Mouse (Mus musculus) embryonic facial prominence, embryonic 15.5 days (tissue): ENCODE data around the gene Uba52. TPM values are rescaled to one million over a fixed set of nuclear protein-coding genes. Genes with fewer than 3 reads are reported as not detected.

ENCODE experiments used
- ATAC-seq: fragments of 200-750 bp; cut with Nextera tagmentation; 2 replicates; pipeline ENCODE4 v1.8.0; 2017; ENCODE audit warnings: low read depth, moderate TSS enrichment; ENCODE audit not compliant: insufficient number of reproducible peaks, low FRiP score, low TSS enrichment
- H3K27ac ChIP-seq: fragments of 300-500 bp; sonication (generic); replicated peaks from 2 replicates; pipeline ENCODE4 v1.5.1; 2015; ENCODE audit warnings: mild to moderate bottlenecking, inconsistent platforms
- H3K27me3 ChIP-seq: fragments of 300-500 bp; sonication (generic); 2 replicates; pipeline ENCODE4 v1.6.1; 2015; ENCODE audit warnings: inconsistent platforms
- H3K36me3 ChIP-seq: fragments of 300-500 bp; sonication (generic); 2 replicates; pipeline ENCODE4 v1.6.1; 2015; ENCODE audit warnings: mild to moderate bottlenecking, inconsistent platforms
- H3K4me1 ChIP-seq: fragments of 300-500 bp; sonication (generic); 2 replicates; pipeline ENCODE4 v1.6.1; 2015; ENCODE audit warnings: inconsistent platforms
- H3K4me2 ChIP-seq: fragments of 300-500 bp; sonication (generic); replicated peaks from 2 replicates; pipeline ENCODE4 v1.6.1; 2015; ENCODE audit warnings: mild to moderate bottlenecking, inconsistent platforms
- H3K4me3 ChIP-seq: fragments of 300-500 bp; sonication (generic); replicated peaks from 2 replicates; pipeline ENCODE4 v1.5.1; 2015; ENCODE audit warnings: mild to moderate bottlenecking, inconsistent platforms
- H3K9ac ChIP-seq: fragments of 300-500 bp; sonication (generic); 2 replicates; pipeline ENCODE4 v1.6.1; 2015; ENCODE audit warnings: inconsistent platforms
- H3K9me3 ChIP-seq: fragments of 300-500 bp; sonication (generic); replicated peaks from 2 replicates; pipeline ENCODE4 v1.6.1; 2016; ENCODE audit warnings: inconsistent platforms
- WGBS: fragments of 180-500 bp; shearing (Covaris S2); methylation state at CpG from one replicate; pipeline ENCODE4 v1.1.7; 2015; 5-methylcytosine and 5-hydroxymethylcytosine counted together
- polyA plus RNA-seq: library from polyadenylated mRNA; unstranded; fragments of >200 nt; fragmentation: Nextera tagmentation; extraction: Ambion mirVana; gene quantifications from 2 replicates; pipeline ENCODE4 v1.2.1, GENCODE M21; 2015

The Uba52 gene
- polyA plus RNA-seq, 1 experiment from 2014 or later = 1,016 TPM

DNA sequence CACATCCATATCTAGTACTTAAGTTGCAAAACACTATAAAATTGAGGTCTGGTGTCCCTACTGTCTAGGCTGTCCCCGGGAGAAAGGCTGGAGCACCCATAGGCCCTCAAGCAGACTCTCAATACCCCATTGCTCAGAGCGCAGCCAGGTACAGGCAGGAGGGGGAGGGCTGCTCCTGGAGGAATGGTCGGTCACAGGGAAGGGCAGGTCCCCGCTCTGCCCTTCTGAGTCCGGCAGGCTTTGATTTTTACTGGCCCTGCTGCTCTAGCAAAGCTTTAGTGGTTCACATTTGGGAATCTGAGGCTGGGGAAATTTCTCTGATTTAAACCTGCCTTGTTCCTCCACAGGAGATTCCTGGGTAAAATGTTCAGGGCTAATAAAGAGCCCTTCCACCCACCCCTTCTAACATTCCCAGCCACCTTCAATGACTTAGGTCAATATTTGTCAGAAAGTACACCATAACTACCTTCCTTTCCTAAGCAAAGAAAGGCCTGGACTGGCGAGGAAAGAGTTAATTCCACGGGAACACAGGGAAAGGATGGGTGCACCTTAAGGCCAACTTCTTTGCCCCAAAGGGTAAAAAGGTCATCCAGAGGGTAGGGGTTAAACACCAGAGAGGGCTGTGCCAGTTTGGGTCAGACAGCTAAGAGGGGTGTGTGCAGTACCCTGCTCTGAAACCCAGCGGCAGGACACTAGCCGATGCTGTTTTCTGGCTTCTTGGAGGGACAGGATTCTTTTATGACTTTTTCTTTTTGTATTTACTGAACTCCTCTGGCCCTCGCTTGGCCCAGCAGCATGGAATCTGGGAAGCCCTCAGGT lies 20.3 kb downstream of the Uba52 start:
- peaks cover 92% of the 10 kb centered on the region for H3K27me3 ChIP-seq
- H3K9ac ChIP-seq = no peak overlapping the region

DNA sequence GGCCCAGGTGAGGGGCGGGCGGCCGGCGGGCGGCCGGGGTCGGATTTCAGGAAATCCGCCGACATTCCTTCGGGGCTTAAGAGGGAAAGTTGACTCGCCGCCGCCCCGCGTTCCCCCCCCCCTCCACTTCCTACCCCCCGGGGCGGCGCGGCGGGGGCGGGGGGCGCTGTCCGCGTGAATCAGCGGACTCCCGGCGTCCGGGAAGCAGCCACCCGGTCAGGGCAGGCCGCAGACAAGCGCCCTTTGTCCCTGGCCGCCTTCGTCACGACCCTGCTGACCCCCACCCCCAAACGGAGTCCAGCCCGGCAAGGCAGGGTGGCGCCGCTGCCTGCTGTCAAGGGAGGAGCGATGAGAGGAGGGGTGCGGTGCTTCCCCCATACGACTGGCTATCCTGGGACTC lies 21.0 kb downstream of the Uba52 start:
- Histone ChIP-seq H3K9me3 (no peaks in the 10 kb centered on the region), H3K36me3 (no peaks in the 10 kb centered on the region), H3K4me2 (peak overlapping the region; percentile 65), H3K4me3 (peak overlapping the region; percentile 36), H3K27me3 (peaks cover 85% of the 10 kb centered on the region), H3K27ac (peak overlapping the region; percentile 39; the same call in 1 of the 2 replicates), H3K4me1 (peaks cover 74% of the 10 kb centered on the region), H3K9ac (0 out of 2 replicates have a peak overlapping the region, but pooled peaks have one; percentile 4)
- ATAC-seq = no peak
- WGBS = 2% methylated on average over 33 of the region's 41 CpGs

More for the DNA sequence above, 20.3 kb downstream of the Uba52 start:
- H3K4me2 ChIP-seq = peak overlapping the region; percentile 88
- H3K4me3 ChIP-seq = peak overlapping the region; percentile 36; the same call in 1 of the 2 replicates
- peaks cover 81% of the 10 kb centered on the region for H3K4me1 ChIP-seq
- H3K36me3 ChIP-seq = no peaks in the 10 kb centered on the region
- H3K9me3 ChIP-seq = no peaks in the 10 kb centered on the region
- no peak for ATAC-seq
- 31% methylated on average over 10 of the region's 10 CpGs for WGBS
- H3K27ac ChIP-seq = peak overlapping the region; percentile 51

DNA sequence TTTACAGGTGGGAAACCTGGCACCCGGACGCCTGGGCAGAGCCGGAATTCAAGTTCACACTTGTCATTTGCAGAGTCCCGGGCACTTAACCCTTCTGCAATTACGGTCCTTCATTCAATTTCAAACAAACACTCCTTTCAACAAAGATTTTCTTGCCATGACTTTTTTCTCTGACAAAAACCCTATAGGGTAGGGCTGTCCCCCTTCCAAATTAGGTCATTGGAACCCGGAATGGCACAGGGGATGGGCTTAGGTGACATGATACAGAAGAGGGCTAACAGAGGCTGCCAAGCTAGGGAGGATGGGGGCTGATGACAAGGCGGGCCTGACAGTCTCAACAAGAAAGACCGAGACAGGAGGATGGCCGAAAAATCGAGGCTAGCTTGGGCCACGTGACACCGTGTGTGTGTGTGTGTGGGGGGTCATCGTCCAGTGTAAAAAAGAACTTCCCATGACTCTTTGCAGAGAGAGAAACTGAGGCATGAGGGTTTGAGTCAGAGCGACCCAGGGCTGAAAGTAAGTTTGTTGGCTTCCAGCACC lies 21.6 kb downstream of the Uba52 start:
- Histone ChIP-seq H3K4me3 (peak overlapping the region; percentile 36), H3K4me1 (peaks cover 69% of the 10 kb centered on the region), H3K4me2 (peak overlapping the region; percentile 65), H3K27ac (peak overlapping the region; percentile 39; the same call in 1 of the 2 replicates), H3K9me3 (no peaks in the 10 kb centered on the region), H3K36me3 (no peaks in the 10 kb centered on the region), H3K9ac (0 out of 2 replicates have a peak overlapping the region, but pooled peaks have one; percentile 4), H3K27me3 (peaks cover 80% of the 10 kb centered on the region)
- WGBS = 4% methylated on average over 14 of the region's 14 CpGs
- ATAC-seq = no peak

DNA sequence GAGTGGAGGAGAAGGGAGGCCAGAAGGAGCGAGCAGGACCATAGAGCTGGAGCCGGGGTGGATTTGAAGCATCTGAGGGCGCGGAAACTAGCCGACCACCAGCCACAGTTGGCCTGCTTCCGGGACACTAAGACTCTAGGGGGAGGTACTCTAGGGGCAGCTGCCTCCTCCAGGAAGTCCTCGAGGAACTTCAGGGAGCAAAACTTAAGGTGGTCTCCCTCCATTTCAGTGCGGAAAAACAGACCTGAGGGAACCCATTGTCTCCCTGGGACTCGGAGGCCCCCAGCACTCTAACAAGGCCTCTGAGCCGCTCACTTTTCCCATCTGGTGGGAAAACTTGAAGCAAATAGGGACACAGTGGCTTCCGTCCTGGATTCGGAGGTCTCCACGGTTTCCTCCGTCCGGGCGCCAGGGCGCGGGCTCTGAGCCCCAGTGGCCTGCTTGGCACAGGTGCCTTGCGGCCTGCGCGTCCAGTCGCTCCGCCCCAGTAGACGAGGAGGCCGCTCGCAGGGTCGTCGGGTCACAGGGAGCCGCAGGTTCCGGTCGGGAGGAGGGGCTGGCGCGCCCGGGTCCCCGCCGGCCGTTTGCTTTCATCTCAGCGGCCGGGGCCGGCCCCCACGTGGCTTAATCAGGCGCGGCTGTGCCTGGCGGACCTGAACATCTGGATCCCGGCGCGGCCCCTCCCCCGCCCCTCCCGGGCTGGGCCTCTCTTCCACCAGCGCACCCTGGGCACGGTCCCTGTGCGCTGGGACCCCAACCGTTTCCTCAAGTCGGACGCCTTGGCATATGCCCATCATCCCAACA lies 22.4 kb downstream of the Uba52 start:
- ATAC-seq = no peak

DNA sequence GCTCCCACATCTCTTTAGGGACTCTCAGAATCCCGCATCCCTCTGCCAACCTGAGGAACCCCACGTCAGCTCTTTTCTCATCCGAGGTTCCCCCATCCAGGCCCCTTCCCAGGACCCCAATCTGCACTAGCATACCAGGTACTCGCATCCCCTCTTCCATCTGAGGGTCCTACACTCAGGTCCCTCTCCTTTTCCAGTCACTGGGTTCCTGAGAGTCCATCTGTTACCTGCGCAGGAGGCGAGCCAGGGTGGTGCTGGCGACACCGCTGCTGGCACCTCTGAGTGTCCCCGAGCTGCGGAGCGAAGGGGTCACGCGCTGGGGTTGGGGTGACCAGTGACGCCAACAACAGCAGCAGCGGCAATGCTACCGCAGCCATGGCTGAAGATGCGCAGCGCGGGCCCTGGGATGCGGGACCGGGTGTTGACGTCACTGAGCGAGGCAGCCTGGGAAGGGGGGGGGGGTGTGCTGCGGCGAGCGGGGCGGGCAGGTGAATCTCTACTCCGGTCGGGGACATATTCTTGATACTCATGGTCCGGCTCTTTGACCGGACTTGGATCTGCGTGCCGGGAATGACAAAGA lies 23.6 kb downstream of the Uba52 start, which contains the start of gene Tmem59l:
TSS of gene Tmem59l (minus strand) at position 418 of the 580 bp plus-strand sequence.
- Histone ChIP-seq H3K27me3 (peaks cover 61% of the 10 kb centered on the region), H3K4me2 (peak within 1 kb of the TSS; percentile 65), H3K27ac (no peak within 1 kb of the TSS), H3K9me3 (no peaks in the 10 kb centered on the region), H3K4me1 (peaks cover 49% of the 10 kb centered on the region), H3K4me3 (peak within 1 kb of the TSS; percentile 32), H3K9ac (no peak within 1 kb of the TSS), H3K36me3 (no peaks in the 10 kb centered on the region)
- ATAC-seq = no peak
- WGBS = 7% methylated on average over 33 of the region's 33 CpGs

More for the DNA sequence above, 22.4 kb downstream of the Uba52 start:
- Histone ChIP-seq H3K9me3 (no peaks in the 10 kb centered on the region), H3K4me1 (peaks cover 61% of the 10 kb centered on the region), H3K36me3 (no peaks in the 10 kb centered on the region), H3K4me2 (peak overlapping the region; percentile 65), H3K4me3 (peak overlapping the region; percentile 31), H3K27ac (no peak overlapping the region), H3K27me3 (peaks cover 71% of the 10 kb centered on the region), H3K9ac (no peak overlapping the region)
- 5% methylated on average over 55 of the region's 55 CpGs for WGBS

DNA sequence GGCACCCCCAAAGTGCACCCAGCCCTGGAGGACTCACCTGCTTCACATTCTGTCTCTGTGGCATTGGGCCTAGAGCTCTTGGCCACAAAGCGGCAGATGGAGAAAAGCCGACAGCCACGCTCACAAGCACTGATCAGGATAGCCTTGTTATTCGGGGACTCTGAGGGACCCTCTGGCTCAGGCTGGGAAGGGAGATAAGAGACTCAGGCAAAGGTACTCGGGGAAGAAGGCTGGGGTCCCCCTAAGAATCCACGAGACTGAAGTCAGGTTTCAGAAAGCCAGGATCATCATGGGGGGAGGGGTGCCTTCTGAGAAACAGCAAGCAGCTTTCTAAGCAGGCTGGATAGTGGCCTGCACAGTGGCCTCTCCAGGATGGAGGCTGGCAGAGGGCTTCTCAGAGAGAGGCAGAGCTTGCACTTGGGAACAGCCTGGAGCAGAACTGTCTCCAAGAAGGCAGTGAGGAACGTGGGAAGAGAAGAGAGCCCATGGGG lies 24.4 kb downstream of the Uba52 start:
- no peaks in the 10 kb centered on the region for H3K9me3 ChIP-seq

DNA sequence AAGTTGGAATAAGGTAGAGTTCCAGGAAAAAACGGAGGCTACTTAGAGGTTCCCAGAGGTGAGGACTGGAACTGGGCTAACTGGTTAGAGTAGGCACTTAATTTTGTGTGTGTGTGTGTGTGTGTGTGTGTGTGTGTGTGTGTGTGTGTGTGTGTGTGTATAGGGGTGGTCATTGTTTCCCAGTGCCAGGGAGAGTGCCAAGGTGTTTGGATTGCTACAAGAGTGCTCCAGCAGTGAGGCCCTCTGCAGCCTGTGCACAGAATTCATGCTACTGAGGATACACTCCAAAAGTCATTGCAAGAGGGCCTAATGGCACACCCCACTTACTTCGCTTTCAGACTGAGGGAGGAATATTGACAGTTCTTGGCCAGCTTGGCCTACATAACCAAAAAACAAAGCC lies 27.7 kb downstream of the Uba52 start:
- Histone ChIP-seq H3K4me2 (no peak overlapping the region), H3K4me3 (no peak overlapping the region), H3K4me1 (peaks cover 11% of the 10 kb centered on the region), H3K9ac (no peak overlapping the region), H3K27me3 (peaks cover 21% of the 10 kb centered on the region), H3K36me3 (no peaks in the 10 kb centered on the region), H3K9me3 (no peaks in the 10 kb centered on the region), H3K27ac (no peak overlapping the region)
- WGBS = 52% methylated on average over 2 of the region's 2 CpGs
- no peak for ATAC-seq

More for the DNA sequence above, 24.4 kb downstream of the Uba52 start:
- peak overlapping the region; percentile 48; the same call in 1 of the 2 replicates for H3K4me2 ChIP-seq
- ATAC-seq = no peak
- H3K36me3 ChIP-seq = no peaks in the 10 kb centered on the region
- peaks cover 41% of the 10 kb centered on the region for H3K4me1 ChIP-seq
- no peak overlapping the region for H3K9ac ChIP-seq
- H3K27ac ChIP-seq = no peak overlapping the region
- peaks cover 53% of the 10 kb centered on the region for H3K27me3 ChIP-seq
- 46% methylated on average over 7 of the region's 7 CpGs for WGBS
- H3K4me3 ChIP-seq = no peak overlapping the region

DNA sequence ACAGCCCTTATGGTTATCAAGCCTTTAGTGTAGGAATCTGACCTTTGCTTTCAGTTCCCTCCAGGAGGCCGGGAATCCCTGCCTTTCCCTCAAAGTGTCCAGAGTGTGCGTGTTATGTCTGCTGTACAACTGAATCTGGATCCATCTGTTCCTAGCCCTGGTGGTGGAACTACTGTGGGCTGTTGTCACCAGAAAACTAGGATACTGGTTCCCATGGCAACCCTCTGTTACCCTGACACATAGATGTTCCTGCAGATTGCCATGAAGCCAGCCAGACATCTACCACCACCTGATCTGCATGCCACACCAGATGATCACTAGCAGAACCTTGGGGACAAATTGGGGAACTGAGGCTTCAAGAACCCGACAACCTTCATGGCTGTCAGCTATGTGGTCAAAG lies 28.7 kb downstream of the Uba52 start:
- no peak overlapping the region for H3K27ac ChIP-seq
- no peak overlapping the region for H3K4me3 ChIP-seq
- H3K9ac ChIP-seq = no peak overlapping the region
- no peaks in the 10 kb centered on the region for H3K9me3 ChIP-seq
- 79% methylated on average over 3 of the region's 3 CpGs for WGBS
- no peak overlapping the region for H3K4me2 ChIP-seq
- peaks cover 14% of the 10 kb centered on the region for H3K4me1 ChIP-seq
- no peak for ATAC-seq
- H3K36me3 ChIP-seq = no peaks in the 10 kb centered on the region
- peaks cover 14% of the 10 kb centered on the region for H3K27me3 ChIP-seq

DNA sequence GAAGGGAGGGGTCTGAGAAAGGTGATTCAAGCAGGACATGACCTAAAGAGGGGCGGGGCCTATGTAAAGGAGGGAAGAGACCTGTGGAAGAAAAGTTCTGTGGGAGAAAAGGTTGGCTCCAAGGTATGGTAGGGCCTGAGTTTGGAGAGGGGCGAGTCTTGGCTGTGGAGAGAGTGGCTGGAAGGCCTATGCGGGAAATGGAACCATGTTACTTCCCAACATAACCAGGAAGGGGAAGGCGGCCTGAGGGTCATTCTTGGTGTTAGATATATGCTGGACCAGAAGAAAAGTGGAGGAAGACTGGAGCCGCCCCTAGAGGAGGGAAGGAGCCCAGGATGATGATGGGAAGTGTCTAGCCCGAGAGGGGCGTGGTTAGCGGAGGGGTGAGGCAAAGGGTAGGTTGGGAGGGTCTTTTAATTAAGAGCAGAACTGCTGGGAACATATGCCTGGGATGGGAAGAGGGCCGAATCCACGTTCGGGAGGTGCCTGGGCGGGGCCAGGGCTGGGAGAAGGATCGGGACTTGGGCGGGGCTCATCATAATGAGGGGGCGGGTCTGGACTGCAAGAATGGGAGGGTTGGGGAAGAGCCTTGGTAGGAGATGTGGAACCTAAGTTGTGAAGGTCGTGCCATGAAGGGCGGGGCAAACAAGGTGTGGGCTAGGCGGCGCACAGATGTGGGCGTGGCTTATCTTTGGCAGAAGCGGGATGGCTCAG lies 33.2 kb downstream of the Uba52 start:
- Histone ChIP-seq H3K4me2 (peak overlapping the region; percentile 85), H3K27me3 (no peaks in the 10 kb centered on the region), H3K9me3 (no peaks in the 10 kb centered on the region), H3K4me1 (peaks cover 30% of the 10 kb centered on the region), H3K36me3 (no peaks in the 10 kb centered on the region), H3K4me3 (peak overlapping the region; percentile 91), H3K27ac (peak overlapping the region; percentile 67), H3K9ac (no peak overlapping the region)
- WGBS = 2% methylated on average over 21 of the region's 21 CpGs
- peak; percentile 54 for ATAC-seq
